Mouse (Mus musculus) kidney, postnatal 0 days (tissue): Measurements from ENCODE around the gene Myl6b. TPM values are rescaled to one million over a fixed set of nuclear protein-coding genes. Genes with fewer than 3 reads are reported as not detected.
A peak's percentile ranks its signal among the peaks of the same experiment; 100 is the strongest.

Experiments
- ATAC-seq: fragments of 200-750 bp; cut with Nextera tagmentation; replicated peaks from 2 replicates; pipeline ENCODE4 v1.8.0; 2017; ENCODE audit warnings: low read depth, moderate number of reproducible peaks, moderate TSS enrichment, moderate library complexity; ENCODE audit not compliant: low FRiP score
- DNase-seq: peaks from one replicate; pipeline ENCODE4 v3.0.0-alpha.2; 2016; ENCODE audit warnings: low spot score
- H3K27ac ChIP-seq: fragments of 300-500 bp; sonication (generic); 2 replicates; pipeline ENCODE4 v1.5.1; 2014; ENCODE audit warnings: mild to moderate bottlenecking
- H3K27me3 ChIP-seq: fragments of 300-500 bp; sonication (generic); 2 replicates; pipeline ENCODE4 v1.6.1; 2014; ENCODE audit warnings: low read length, mixed read lengths; ENCODE audit not compliant: insufficient read depth
- H3K36me3 ChIP-seq: fragments of 300-500 bp; sonication (generic); 2 replicates; pipeline ENCODE4 v1.6.1; 2014; ENCODE audit warnings: low read length, mixed read lengths; ENCODE audit not compliant: insufficient read depth
- H3K4me1 ChIP-seq: fragments of 300-500 bp; sonication (generic); replicated peaks from 2 replicates; pipeline ENCODE4 v1.6.1; 2014; ENCODE audit warnings: antibody characterized with exemption, low read length, mixed read lengths; ENCODE audit not compliant: insufficient read depth
- H3K4me2 ChIP-seq: fragments of 300-500 bp; sonication (generic); 2 replicates; pipeline ENCODE4 v1.6.1; 2014; ENCODE audit warnings: mild to moderate bottlenecking, low read length, moderate library complexity, mixed read lengths
- H3K4me3 ChIP-seq: fragments of 300-500 bp; sonication (generic); replicated peaks from 2 replicates; pipeline ENCODE4 v1.5.1; 2014; ENCODE audit warnings: low read depth, low read length
- H3K9ac ChIP-seq: fragments of 300-500 bp; sonication (generic); 2 replicates; pipeline ENCODE4 v1.6.1; 2014; ENCODE audit warnings: low read depth, low read length
- H3K9me3 ChIP-seq: fragments of 300-500 bp; sonication (generic); replicated peaks from 2 replicates; pipeline ENCODE4 v1.6.1; 2016; ENCODE audit warnings: low read length, inconsistent platforms, mixed read lengths
- CTCF ChIP-seq: IDR thresholded peaks from 2 replicates; pipeline ENCODE4 v1.5.1; 2016; ENCODE audit warnings: antibody characterized with exemption, low read depth, mild to moderate bottlenecking, moderate library complexity
- WGBS: fragments of 180-500 bp; shearing (Covaris S2); extraction: QIAGEN DNeasy Blood & Tissue Kit; methylation state at CpG from one replicate; pipeline ENCODE4 v1.1.7; 2014; 5-methylcytosine and 5-hydroxymethylcytosine counted together
- microRNA-seq: library from miRNA; unstranded; fragments of <30 nt; microRNA quantifications from one replicate; pipeline ENCODE4, GENCODE M21; 2016
- polyA plus RNA-seq: library from polyadenylated mRNA; unstranded; fragments of >200 nt; fragmentation: Nextera tagmentation; extraction: Ambion mirVana; gene quantifications from 2 replicates; pipeline ENCODE4 v1.2.1, GENCODE M21; 2015

Gene Myl6b
- polyA plus RNA-seq, 1 experiment from 2014 or later, result 3.2 TPM

- Histone ChIP-seq H3K27ac (no peak overlapping the region), H3K4me2 (no peak overlapping the region), H3K27me3 (no peaks in the 10 kb centered on the region), H3K9ac (no peak overlapping the region), H3K9me3 (no peaks in the 10 kb centered on the region), H3K4me1 (no peaks in the 10 kb centered on the region), H3K4me3 (no peak overlapping the region), H3K36me3 (no peaks in the 10 kb centered on the region)
- no peak for TF ChIP-seq CTCF
- 82% methylated on average over 6 of the region's 6 CpGs for WGBS
- DNase-seq (no peak), ATAC-seq (no peak)
Observed at GRCm38 (mm10) chr10:128451014-128451413, 47.5 kb downstream of the Myl6b start.

GRCm38 (mm10) chr10:128445407-128445806 is 53.1 kb downstream of the Myl6b start:
- DNase-seq (peak; percentile 23), ATAC-seq (no peak)
- Histone ChIP-seq H3K4me3 (no peak overlapping the region), H3K4me2 (no peak overlapping the region), H3K27ac (no peak overlapping the region), H3K9ac (no peak overlapping the region), H3K36me3 (0 out of 2 replicates have a peak, but pooled peaks cover 6% of the 10 kb centered on the region), H3K4me1 (no peaks in the 10 kb centered on the region), H3K27me3 (no peaks in the 10 kb centered on the region), H3K9me3 (no peaks in the 10 kb centered on the region)
- no peak for TF ChIP-seq CTCF
- WGBS, result 69% methylated on average over 4 of the region's 4 CpGs

- 33% methylated on average over 6 of the region's 6 CpGs for WGBS
- H3K27me3 ChIP-seq, result no peaks in the 10 kb centered on the region
- no peak overlapping the region for H3K4me3 ChIP-seq
- TF ChIP-seq CTCF, result no peak
- ATAC-seq, result no peak
- H3K36me3 ChIP-seq, result 0 out of 2 replicates have a peak, but pooled peaks cover 6% of the 10 kb centered on the region
- no peak overlapping the region for H3K9ac ChIP-seq
- no peaks in the 10 kb centered on the region for H3K4me1 ChIP-seq
- no peak overlapping the region for H3K4me2 ChIP-seq
- no peaks in the 10 kb centered on the region for H3K9me3 ChIP-seq
- no peak overlapping the region for H3K27ac ChIP-seq
- DNase-seq, result peak; percentile 64
Observed at GRCm38 (mm10) chr10:128444354-128444753, 54.1 kb downstream of the Myl6b start.

Small RNA genes lying within 50 kb of the gene (microRNA-seq; reads per million reads assigned to microRNA genes)
- gene Mir6916, result not detected
- gene Mir8105, result not detected

Other genes with a start within 250 kb of the Myl6b start
- 0.11 and 0.34 TPM in 2 replicates for gene Apon, start 244.6 kb downstream of the Myl6b start, polyA plus RNA-seq
- 0.21 and 0.42 TPM in 2 replicates for gene Apof, start 230.0 kb downstream of the Myl6b start, polyA plus RNA-seq
- gene Stat2, start 228.1 kb downstream of the Myl6b start, polyA plus RNA-seq, result 9.0 and 10.9 TPM in 2 replicates
- 0.13 and 0.16 TPM in 2 replicates for gene Il23a, start 199.9 kb downstream of the Myl6b start, polyA plus RNA-seq
- gene Pan2, start 195.3 kb downstream of the Myl6b start, polyA plus RNA-seq, result 26.5 and 28.5 TPM in 2 replicates
- 350 and 363 TPM in 2 replicates for gene Cnpy2, start 176.2 kb downstream of the Myl6b start, polyA plus RNA-seq
- gene Cs, start 161.0 kb downstream of the Myl6b start, polyA plus RNA-seq, result 167 and 195 TPM in 2 replicates
- 18.3 and 19.7 TPM in 2 replicates for gene Coq10a, start 129.7 kb downstream of the Myl6b start, polyA plus RNA-seq
- 6.2 TPM in 2 replicates for gene Ankrd52, start 121.6 kb downstream of the Myl6b start, polyA plus RNA-seq
- gene Slc39a5, start 97.5 kb downstream of the Myl6b start, polyA plus RNA-seq, result 56.0 and 64.8 TPM in 2 replicates
- 82.4 and 85.5 TPM in 2 replicates for gene Nabp2, start 87.2 kb downstream of the Myl6b start, polyA plus RNA-seq
- 34.9 and 39.3 TPM in 2 replicates for gene Rnf41, start 87.0 kb downstream of the Myl6b start, polyA plus RNA-seq
- gene Smarcc2, start 39.4 kb downstream of the Myl6b start, polyA plus RNA-seq, result 40.5 and 44.9 TPM in 2 replicates
- 1,410 and 1,495 TPM in 2 replicates for gene Myl6, start 4.5 kb downstream of the Myl6b start, polyA plus RNA-seq
- 15.9 TPM in 2 replicates for gene Esyt1, start 27.2 kb upstream of the Myl6b start, polyA plus RNA-seq
- gene Zc3h10, start 49.1 kb upstream of the Myl6b start, polyA plus RNA-seq, result 13.7 and 16.9 TPM in 2 replicates
- gene Rpl41, start 50.6 kb upstream of the Myl6b start, polyA plus RNA-seq, result 3,897 and 4,536 TPM in 2 replicates
- 124 and 132 TPM in 2 replicates for gene Pa2g4, start 67.3 kb upstream of the Myl6b start, polyA plus RNA-seq
- 9.6 and 10.2 TPM in 2 replicates for gene Erbb3, start 91.0 kb upstream of the Myl6b start, polyA plus RNA-seq
- gene Rps26, start 128.1 kb upstream of the Myl6b start, polyA plus RNA-seq, result 836 and 985 TPM in 2 replicates
- gene Ikzf4, start 147.3 kb upstream of the Myl6b start, polyA plus RNA-seq, result 1.4 and 1.8 TPM in 2 replicates
- 14.2 and 15.1 TPM in 2 replicates for gene Suox, start 175.4 kb upstream of the Myl6b start, polyA plus RNA-seq
- gene Rab5b, start 197.6 kb upstream of the Myl6b start, polyA plus RNA-seq, result 57.9 and 61.7 TPM in 2 replicates
- gene Pmel, start 205.5 kb upstream of the Myl6b start, polyA plus RNA-seq, result 1.5 and 2.0 TPM in 2 replicates
- 55.9 and 66.3 TPM in 2 replicates for gene Cdk2, start 206.3 kb upstream of the Myl6b start, polyA plus RNA-seq
- gene Dgka, start 246.2 kb upstream of the Myl6b start, polyA plus RNA-seq, result 5.4 and 6.4 TPM in 2 replicates
- gene Pym1, start 249.2 kb upstream of the Myl6b start, polyA plus RNA-seq, result 35.0 and 36.3 TPM in 2 replicates